Mouse (Mus musculus): ENCODE data around the gene Kank3. TPM values are rescaled to one million over a fixed set of nuclear protein-coding genes. Genes with fewer than 3 reads are reported as not detected.

The Kank3 gene
- total and polyA plus RNA-seq, 2 experiments from 2014 or later, result 46.1 to 68.7 TPM

DNA sequence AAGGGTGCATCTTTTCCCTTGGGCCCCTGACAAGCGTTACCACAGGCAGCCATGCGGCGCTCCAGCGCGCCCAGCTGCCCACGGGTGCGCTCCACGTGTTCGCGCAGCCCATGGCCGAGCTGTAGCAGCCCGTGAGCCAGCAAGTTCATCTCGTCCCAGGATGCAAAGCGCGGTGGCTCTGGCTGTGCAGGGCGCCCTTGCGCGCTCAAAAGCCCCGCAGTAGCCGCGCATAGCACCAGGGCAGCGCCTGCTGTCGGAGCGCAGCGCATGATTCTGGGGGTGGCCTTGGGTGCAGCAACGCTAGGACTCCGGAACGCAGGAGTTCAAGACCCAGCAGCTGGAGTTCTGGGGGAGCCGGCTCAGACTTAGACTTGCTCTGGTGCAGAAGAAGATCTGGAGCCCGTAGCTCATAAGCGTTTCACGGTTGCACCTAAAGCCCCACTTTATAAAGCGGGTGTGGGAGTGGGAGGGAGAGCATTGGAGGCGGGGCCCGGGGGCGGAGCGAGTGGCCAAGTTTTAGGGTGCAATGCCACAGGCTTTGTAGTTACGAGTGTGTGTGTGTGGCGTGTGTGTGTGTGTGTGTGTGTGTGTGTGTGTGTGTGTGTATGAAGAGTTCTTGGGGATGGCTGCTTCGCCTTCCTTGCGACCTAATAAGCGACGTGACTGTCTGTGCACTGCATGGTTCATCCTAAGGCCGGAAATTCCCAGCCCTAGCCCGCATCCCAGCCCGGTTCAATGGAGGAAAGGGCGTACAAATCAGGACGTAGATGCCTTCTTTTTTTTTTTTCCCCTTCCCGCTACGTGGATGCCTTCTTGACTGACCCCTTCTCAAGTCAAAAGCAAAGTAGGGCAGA, 29.0 kb upstream of the Kank3 start, which contains the start of gene Angptl4:
Gene Angptl4 (minus strand): TSS at position 707 of the 854 bp plus-strand sequence.
- Histone ChIP-seq H3K36me3 (replicated peaks; ENCODE audit: control insufficient read depth, insufficient read depth, low read length) (peaks cover 25% of the 10 kb centered on the region; the same call in 1 of the 2 replicates), H3K4me1 (ENCODE audit: control insufficient read depth, insufficient read depth) (peaks cover 71% of the 10 kb centered on the region), H3K4me3 (ENCODE audit: low read depth, low read length) (peak within 1 kb of the TSS; percentile 57), H3K9ac (replicated peaks; ENCODE audit: low read depth, low read length) (peak within 1 kb of the TSS; percentile 66), H3K27me3 (ENCODE audit: control insufficient read depth, insufficient read depth, low read length) (no peaks in the 10 kb centered on the region), H3K9me3 (replicated peaks; ENCODE audit: control insufficient read depth, low read length) (no peaks in the 10 kb centered on the region), H3K4me2 (ENCODE audit: low read depth, low read length) (peak within 1 kb of the TSS; percentile 82), H3K27ac (ENCODE audit: low read depth) (peak within 1 kb of the TSS; percentile 91)
- no peak; the same call in 1 of the 2 replicates for TF ChIP-seq EP300 (IDR thresholded peaks at IDR 0.05; ENCODE audit: low read depth)
- TF ChIP-seq CTCF (IDR thresholded peaks at IDR 0.05; ENCODE audit: low read depth), result no peak
- 2% methylated on average over 48 of the region's 50 CpGs for WGBS
- DNase-seq (ENCODE audit: low spot score), result peak; percentile 70
- peak; percentile 61 for ATAC-seq (ENCODE audit: insufficient read depth, low read depth)

DNA sequence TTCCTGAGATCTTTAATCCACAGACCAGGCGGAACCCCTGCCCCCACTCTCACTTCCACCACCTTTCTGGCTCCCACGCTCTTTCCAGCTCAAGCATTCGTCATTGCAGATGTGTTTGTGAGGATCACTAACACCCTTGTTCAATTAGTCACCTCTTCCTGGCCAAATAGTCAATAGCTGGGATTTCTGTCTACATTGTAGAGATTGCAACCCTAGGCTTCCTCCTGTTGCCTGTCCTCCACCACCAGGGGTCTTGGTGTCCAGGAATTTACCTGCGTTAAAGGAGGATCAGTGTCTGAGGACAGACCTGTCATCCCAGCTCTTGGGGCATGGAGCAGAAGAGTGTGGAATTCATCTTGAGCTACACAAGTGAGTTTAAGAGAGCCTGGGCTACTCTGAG, 28.3 kb upstream of the Kank3 start:
- WGBS, result 51% methylated on average over 4 of the region's 4 CpGs
- Histone ChIP-seq H3K4me3 (ENCODE audit: low read depth, low read length) (peak overlapping the region; percentile 57), H3K27ac (ENCODE audit: low read depth) (peak overlapping the region; percentile 91)

DNA sequence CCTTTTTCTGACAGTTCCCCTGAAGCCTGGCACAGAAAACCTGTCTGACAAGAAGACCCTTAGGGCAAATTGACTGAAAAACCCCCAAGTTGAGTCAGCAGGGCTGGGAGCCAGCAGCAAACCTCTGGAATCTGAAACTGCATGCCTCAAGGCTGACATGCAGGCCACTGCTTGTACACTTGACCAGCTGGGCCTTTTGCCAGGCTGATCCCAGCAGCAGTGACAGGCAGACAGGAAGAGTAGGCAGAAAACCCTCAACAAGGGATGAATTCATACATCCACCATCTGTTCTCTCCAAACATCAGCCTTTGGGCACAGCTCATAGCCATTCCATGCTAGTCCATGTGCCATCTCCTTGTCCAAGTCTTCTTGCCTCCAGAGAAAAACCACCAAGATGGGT, 26.9 kb upstream of the Kank3 start:
- H3K4me1 ChIP-seq (ENCODE audit: control insufficient read depth, insufficient read depth), result peaks cover 66% of the 10 kb centered on the region
- no peak overlapping the region for H3K4me2 ChIP-seq (ENCODE audit: low read depth, low read length)
- TF ChIP-seq CTCF (IDR thresholded peaks at IDR 0.05; ENCODE audit: low read depth) (no peak), EP300 (IDR thresholded peaks at IDR 0.05; ENCODE audit: low read depth) (peak; percentile 70; the same call in 1 of the 2 replicates)
- H3K27me3 ChIP-seq (ENCODE audit: control insufficient read depth, insufficient read depth, low read length), result no peaks in the 10 kb centered on the region
- peaks cover 5% of the 10 kb centered on the region; the same call in 1 of the 2 replicates for H3K36me3 ChIP-seq (replicated peaks; ENCODE audit: control insufficient read depth, insufficient read depth, low read length)
- ATAC-seq (ENCODE audit: insufficient read depth, low read depth), result peak; percentile 16; the same call in 1 of the 2 replicates
- H3K9ac ChIP-seq (replicated peaks; ENCODE audit: low read depth, low read length), result no peak overlapping the region
- peak; percentile 85 for DNase-seq (ENCODE audit: low spot score)
- H3K4me3 ChIP-seq (ENCODE audit: low read depth, low read length), result no peak overlapping the region
- H3K9me3 ChIP-seq (replicated peaks; ENCODE audit: control insufficient read depth, low read length), result no peaks in the 10 kb centered on the region
- peak overlapping the region; percentile 39 for H3K27ac ChIP-seq (ENCODE audit: low read depth)

More for the DNA sequence above, 28.3 kb upstream of the Kank3 start:
- Histone ChIP-seq H3K27me3 (ENCODE audit: control insufficient read depth, insufficient read depth, low read length) (no peaks in the 10 kb centered on the region), H3K9me3 (replicated peaks; ENCODE audit: control insufficient read depth, low read length) (no peaks in the 10 kb centered on the region), H3K4me2 (ENCODE audit: low read depth, low read length) (peak overlapping the region; percentile 82), H3K4me1 (ENCODE audit: control insufficient read depth, insufficient read depth) (peaks cover 71% of the 10 kb centered on the region), H3K9ac (replicated peaks; ENCODE audit: low read depth, low read length) (peak overlapping the region; percentile 66; the same call in 1 of the 2 replicates), H3K36me3 (replicated peaks; ENCODE audit: control insufficient read depth, insufficient read depth, low read length) (peaks cover 18% of the 10 kb centered on the region; the same call in 1 of the 2 replicates)
- TF ChIP-seq EP300 (IDR thresholded peaks at IDR 0.05; ENCODE audit: low read depth) (no peak), CTCF (IDR thresholded peaks at IDR 0.05; ENCODE audit: low read depth) (peak; percentile 21; the same call in 1 of the 2 replicates)
- ATAC-seq (ENCODE audit: insufficient read depth, low read depth), result no peak
- no peak for DNase-seq (ENCODE audit: low spot score)

DNA sequence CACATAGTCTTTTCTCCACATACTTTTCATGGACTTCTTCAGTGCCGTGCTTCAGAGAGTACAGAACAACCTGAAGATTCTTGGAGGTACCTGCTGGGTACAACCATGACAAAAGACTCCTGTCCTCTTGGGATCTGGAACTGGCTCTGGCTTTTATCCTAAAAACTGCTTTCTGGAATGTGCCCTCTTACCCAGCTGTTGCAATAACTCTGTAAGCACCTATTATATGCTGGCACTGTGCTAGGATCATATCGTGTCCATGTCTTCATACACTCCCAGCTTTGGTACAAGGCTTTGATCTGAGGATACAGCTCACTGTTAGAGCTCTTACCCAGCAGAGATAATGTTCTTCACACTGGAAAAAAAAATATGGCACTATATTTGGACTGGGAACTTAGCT, 25.4 kb upstream of the Kank3 start:
- H3K9ac ChIP-seq (replicated peaks; ENCODE audit: low read depth, low read length), result no peak overlapping the region
- H3K4me1 ChIP-seq (ENCODE audit: control insufficient read depth, insufficient read depth), result peaks cover 59% of the 10 kb centered on the region
- H3K4me3 ChIP-seq (ENCODE audit: low read depth, low read length), result no peak overlapping the region
- DNase-seq (ENCODE audit: low spot score) (no peak), ATAC-seq (ENCODE audit: insufficient read depth, low read depth) (no peak)
- TF ChIP-seq CTCF (IDR thresholded peaks at IDR 0.05; ENCODE audit: low read depth), result no peak
- TF ChIP-seq EP300 (IDR thresholded peaks at IDR 0.05; ENCODE audit: low read depth), result no peak
- WGBS, result 56% methylated on average over 2 of the region's 2 CpGs
- no peaks in the 10 kb centered on the region for H3K9me3 ChIP-seq (replicated peaks; ENCODE audit: control insufficient read depth, low read length)
- no peak overlapping the region for H3K27ac ChIP-seq (ENCODE audit: low read depth)
- H3K4me2 ChIP-seq (ENCODE audit: low read depth, low read length), result no peak overlapping the region
- no peaks in the 10 kb centered on the region for H3K36me3 ChIP-seq (replicated peaks; ENCODE audit: control insufficient read depth, insufficient read depth, low read length)
- no peaks in the 10 kb centered on the region for H3K27me3 ChIP-seq (ENCODE audit: control insufficient read depth, insufficient read depth, low read length)

DNA sequence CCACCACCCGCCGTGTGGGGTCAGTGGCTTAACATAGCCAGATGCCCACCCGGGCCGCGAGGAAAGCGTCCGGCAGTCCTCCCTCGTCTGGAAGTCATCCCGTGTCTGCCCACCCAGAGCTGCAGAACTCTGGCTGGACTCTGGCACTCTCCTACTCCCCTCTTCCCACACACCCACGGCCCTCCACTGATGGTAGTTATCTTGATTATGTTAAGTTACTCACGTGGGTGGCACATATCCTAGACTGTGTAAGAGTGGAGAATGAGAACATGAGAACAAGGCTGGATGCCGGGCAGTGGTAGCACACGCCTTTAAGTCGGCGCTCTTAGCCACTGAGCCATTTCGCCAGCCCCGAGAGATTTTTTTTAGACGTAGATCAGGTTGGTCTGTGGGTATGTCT, 23.9 kb upstream of the Kank3 start:
- Histone ChIP-seq H3K9ac (replicated peaks; ENCODE audit: low read depth, low read length) (no peak overlapping the region), H3K36me3 (replicated peaks; ENCODE audit: control insufficient read depth, insufficient read depth, low read length) (no peaks in the 10 kb centered on the region), H3K4me3 (ENCODE audit: low read depth, low read length) (no peak overlapping the region), H3K9me3 (replicated peaks; ENCODE audit: control insufficient read depth, low read length) (no peaks in the 10 kb centered on the region), H3K27ac (ENCODE audit: low read depth) (no peak overlapping the region), H3K27me3 (ENCODE audit: control insufficient read depth, insufficient read depth, low read length) (no peaks in the 10 kb centered on the region), H3K4me1 (ENCODE audit: control insufficient read depth, insufficient read depth) (peaks cover 44% of the 10 kb centered on the region), H3K4me2 (ENCODE audit: low read depth, low read length) (no peak overlapping the region)
- ATAC-seq (ENCODE audit: insufficient read depth, low read depth) (no peak), DNase-seq (ENCODE audit: low spot score) (no peak)
- TF ChIP-seq CTCF (IDR thresholded peaks at IDR 0.05; ENCODE audit: low read depth) (no peak), EP300 (IDR thresholded peaks at IDR 0.05; ENCODE audit: low read depth) (no peak)
- WGBS, result 78% methylated on average over 18 of the region's 18 CpGs

Data from heart, postnatal 0 days (tissue).